Mouse (Mus musculus) right cerebral cortex, adult 2 months (tissue): Measurements from ENCODE around the gene Ngf.

Source experiments
- DNase-seq, 2 experiments: peaks; one replicate each; pipeline ENCODE4 v3.0.0; 2021 to 2022; ENCODE audit warnings: low spot score in 2 of 2

Gene Ngf

DNA sequence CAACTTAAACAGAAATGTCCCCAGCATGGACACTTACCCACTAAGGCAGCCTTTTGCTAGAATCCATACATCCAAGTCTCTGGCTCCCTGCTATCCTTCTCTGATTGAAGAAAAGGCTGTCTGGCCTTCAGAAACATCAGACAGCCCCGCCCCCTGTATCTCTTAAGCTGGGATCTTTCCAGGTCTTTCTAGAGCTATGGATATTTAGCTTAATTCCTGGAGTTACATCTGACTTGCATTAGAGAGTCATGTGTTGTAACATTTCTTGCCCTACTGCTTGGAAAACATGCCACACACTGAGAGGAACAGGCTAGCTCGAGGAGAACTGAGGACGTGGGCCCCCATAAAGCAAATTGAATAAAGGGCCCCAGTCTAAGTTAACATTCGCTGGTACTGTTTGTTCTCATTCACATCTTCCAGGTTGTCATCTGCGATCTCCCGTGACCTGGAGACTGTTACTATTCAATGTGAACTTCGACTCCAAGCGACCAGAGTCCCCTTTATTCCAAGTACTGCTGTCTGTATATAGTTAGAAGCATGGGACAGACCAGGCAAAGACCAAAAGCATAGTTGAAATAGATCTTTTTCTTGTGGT is 38.0 kb downstream of the Ngf start:
- no peak for DNase-seq

DNA sequence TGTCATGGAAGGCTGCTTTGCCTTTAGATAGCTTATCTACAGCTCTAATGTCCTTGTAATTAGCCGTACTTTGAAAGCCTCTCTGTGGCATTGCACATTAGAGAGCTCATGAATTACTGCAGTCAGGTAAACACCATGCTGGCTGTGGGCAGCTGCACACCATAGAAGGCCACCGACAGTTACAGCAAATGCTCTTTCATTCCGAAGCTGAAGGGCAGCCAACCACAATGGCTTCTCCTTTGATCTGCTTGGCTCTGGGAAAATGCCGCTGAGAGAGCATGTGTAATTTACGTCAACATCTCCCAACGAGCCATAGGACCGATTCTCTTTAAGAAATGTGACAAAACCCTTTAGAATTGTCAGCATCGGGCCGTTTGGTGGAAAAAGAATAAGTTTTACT is 38.7 kb downstream of the Ngf start:
- no peak for DNase-seq

DNA sequence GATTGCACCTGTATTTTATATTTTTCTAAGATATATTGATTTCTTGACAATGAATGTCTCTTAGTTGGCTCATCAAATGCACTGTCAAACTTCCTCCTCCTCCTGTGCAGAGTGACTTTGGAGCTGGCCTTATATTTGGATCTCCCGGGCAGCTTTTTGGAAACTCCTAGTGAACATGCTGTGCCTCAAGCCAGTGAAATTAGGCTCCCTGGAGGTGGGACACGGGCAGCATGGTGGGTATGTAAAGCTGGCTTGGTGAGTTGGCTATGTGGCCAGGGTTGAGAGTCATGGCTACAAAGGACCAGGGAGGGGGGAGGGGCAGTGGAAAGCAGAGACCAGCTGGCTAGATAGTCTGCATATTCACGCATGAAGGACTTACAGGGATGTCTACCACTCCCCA is 39.9 kb downstream of the Ngf start:
- DNase-seq, result no peak

DNA sequence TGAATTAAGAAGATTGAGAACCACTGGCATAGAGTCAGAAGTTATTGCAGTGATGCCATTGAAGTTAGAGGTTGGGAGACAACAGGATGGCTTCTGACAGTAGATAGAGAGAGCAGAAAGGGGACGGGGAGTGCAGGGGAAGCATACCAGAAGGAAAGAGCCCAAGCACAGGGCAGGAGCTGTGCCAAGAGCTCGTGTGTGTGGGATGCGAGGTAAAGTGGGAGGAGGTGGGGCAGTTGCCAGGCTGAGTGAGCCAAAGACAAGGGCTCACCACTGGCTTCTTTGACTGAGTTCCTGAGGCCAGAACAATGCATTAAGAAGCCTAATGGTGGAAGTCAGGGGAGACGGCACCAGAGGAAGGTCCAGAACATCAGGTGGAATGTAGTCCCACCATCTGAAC is 47.2 kb downstream of the Ngf start:
- DNase-seq, result no peak

DNA sequence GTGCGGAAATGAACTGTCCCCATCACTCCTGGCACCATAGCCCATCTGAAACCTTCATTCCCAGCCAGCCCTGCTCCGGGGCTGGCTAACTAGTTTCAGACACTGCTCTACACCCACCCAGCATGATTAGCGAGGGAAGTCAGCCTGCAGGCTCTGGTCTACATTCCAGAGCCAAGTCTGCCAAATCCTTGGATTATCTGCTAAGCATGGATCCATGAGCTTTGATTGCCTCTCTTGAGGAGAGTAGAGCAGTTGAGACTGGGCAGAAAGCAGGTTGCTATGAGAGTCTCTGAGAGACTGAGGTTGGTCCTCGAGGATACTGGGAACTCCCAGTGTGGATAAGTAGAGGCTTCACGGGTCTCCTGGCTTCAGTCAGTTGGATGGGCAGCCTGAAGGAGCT is 51.3 kb downstream of the Ngf start:
- DNase-seq, result no peak

DNA sequence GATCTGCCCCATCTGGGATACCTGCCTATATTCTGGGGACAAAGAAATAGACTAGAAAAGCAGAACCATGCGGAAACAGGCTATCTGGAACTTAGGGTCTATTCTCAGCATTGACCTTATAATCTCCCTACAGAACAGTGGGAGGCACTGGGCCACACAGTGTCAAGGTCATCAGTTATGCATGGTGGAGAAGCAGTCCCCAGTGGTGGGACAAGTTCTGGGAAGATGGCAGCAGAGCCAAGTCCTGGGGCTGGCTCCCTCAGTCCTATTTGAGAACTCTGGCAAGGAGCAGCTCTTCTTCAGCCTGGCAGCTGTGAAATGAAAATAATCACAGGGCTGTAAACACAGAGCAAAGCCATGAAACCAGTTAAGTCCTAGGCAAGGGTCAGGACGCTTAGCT is 54.0 kb downstream of the Ngf start:
- no peak for DNase-seq

DNA sequence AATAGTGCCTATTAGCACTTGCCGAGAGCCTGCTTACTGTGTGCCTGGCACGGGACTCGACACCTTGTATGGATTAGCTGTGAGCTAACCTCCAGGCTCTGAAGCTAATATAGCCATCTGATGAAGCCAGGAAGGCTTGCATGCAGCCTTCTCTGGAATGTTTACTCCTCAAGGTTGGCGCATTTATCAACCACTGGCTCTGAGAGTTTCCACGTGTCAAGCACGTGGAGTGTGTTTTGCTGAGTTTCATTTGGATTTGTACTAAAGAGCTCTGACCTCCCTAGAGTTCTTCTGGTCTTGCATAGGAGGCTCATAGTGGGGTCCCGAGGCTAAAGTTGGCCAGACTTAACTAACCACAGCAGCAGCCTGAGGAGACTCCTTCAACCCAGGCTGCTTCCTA is 55.2 kb downstream of the Ngf start:
- DNase-seq, result no peak

DNA sequence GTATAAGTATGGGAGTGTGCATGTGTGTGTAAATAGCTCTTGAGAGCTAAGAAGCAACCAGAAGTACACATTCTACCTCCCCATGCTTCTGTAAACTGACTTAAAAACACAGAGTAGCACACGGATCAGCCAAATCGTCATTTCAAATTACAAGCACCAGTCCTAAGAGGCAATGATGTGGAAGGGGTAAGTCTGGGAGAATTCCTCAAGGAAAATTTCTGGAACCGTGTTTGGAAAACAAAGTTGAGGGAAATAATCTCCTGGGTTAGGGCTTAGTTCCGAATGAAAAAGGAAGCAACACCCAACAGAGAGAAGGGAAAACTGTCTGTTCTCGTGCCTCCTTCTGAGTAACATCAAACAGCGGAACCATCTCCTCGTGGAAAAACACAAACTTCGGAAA is 56.1 kb downstream of the Ngf start:
- no peak for DNase-seq

DNA sequence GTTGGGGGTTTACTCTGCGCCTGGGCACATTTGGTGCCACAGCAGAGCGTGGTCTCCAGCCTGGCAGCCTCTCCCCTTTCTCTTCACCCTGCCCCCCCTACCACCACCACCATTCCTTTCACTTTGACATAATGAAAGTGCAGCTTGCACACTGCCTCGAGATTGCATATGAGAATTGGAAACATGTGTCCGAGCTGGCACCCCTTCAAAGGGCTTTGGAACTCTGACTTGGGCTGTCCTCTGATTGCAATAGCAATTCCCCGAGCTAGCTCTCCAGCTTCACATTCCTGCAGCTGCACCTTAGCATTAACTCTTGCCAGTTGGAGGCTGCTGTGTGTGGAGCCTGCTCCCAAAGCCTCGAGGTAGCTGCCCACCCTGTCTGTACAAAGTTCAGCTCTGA is 56.8 kb downstream of the Ngf start:
- no peak for DNase-seq

DNA sequence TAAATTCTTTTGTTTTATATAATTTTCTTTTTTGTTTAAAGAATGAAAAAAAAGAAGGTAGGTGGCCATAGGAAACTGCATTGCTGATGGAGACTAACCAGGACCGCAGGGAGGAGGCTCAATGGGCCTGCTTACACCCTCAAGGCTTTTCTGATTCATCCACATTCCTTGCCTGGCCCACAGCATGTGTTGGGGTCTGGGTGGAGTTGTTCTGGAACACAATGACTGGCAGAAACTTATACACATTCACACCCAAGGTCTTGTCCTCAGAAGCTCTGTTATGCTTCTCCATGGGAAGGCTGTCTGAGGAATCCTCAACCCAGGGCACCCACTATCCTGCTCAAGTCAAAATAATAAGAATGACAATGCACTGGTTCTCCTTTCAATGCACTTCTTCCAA is 65.0 kb downstream of the Ngf start:
- DNase-seq, result no peak

DNA sequence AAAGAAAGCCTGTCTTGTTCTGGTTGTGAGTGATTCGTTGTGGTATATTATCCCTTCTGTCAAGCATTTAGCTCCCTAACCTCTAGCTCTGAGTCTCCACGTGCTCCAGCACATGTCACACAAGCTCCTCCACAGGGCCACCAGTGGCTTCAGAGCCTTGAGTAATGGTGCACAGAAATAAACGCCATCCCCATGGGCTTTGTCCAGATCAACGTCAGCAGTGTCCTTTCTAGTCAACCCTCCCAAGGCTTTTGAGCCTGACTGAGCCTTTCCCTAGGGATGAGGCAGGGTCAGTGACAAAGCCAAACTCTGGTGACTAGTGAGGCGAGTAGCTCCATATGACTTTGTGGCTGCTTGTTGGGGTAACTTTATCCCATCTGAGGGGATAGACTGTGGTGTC is 73.9 kb downstream of the Ngf start:
- no peak for DNase-seq

DNA sequence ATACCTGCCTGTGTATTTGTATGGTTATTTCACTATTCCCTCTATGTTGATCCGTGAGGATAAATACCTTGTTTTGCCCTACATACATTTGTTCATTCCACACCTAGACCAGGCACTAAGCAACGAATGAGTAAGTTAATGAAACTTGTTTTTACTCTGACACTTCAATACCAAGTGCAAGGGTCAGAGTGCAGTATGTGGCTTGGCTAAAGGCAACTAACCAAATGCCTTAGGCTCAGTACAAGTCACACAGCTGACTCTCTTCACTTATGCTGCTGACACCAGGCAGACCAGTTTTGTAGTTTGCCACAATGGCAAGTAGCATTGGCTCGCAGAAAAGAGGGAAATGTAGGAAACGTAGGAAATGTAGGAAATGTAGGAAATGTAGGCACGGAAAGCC is 77.8 kb downstream of the Ngf start:
- no peak for DNase-seq

DNA sequence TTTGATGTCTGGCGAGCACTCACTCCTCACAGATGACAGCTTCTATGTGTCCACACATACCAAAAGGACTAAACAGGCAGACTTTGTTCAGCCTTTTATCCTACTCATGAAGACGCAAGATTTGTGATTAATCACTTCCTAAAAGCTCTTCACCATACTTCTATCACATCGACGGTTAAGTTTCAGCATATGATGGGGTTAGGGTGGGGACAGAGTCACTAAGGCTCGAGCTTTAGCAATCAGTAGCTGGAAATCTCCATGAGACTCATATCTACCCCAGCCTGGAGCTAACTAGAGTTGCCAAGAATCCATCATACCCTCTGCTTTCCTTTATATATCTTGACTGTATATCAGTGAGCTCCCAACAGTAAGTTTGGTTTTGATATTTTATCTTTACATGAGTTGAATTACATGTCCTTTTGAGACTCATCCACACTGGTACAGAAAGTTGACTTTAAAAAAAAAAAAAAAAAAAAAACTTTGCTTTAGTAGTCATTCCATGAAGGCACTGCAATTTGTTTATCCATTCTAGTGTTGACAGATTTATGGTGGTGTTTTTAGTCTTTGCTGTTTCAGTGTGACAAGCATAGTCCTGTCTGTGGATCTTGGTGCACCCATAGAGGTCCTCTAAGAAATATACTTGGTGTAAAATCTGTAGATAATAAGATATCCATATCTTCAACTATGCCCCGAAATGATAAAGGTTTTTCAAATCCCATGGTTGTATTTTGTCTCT is 84.4 kb downstream of the Ngf start:
- no peak for DNase-seq

DNA sequence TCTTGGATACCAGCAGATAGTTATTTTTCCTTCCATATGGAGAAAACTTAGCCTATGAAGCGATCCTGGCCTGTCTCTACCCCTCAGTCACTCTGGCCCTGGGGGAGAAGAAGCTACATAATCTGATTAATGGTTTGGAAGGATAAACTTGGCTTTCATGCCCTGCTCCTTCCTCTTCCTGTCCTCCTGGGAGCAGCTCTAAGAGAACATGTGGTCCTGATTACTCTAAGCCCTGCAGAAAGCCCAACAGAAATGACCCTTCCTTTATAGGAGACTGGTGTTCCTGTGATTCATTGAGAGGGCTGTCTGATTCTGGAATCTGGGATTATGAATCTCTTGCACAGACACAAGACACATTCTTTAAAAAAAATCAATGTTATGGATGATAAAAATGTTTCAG is 86.4 kb downstream of the Ngf start:
- DNase-seq, result no peak

DNA sequence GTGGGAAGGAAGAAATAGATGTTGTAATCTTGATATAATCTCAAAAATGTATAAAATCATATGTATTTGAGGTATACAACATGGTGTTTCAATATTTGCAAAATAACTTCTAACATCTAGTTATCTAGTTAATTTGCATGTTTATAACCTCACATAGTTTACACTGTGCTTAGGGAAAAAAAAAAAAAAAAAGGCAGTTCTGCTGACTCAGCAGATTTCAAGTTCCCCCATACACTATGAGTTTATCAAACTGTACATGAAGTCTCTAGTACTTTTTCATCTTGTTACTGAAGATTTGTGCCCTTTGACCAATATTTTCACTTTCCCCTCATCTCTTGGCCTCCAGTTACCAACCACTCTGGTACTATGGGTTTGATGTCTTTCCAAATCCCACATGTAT is 86.9 kb downstream of the Ngf start:
- no peak for DNase-seq
